Mouse (Mus musculus) forebrain, postnatal 0 days (tissue): ENCODE results near the gene Dpp6. TPM values are rescaled to one million over a fixed set of nuclear protein-coding genes. Genes with fewer than 3 reads are reported as not detected.
A peak's percentile ranks its signal among the peaks of the same experiment; 100 is the strongest.

Experiments
- ATAC-seq: fragments of 200-750 bp; cut with Nextera tagmentation; 2 replicates; pipeline ENCODE4 v1.8.0; 2017; ENCODE audit warnings: mild to moderate bottlenecking, moderate library complexity
- DNase-seq: peaks from one replicate; pipeline ENCODE4 v3.0.0-alpha.2; 2015
- H3K27ac ChIP-seq: fragments of 300-500 bp; sonication (generic); 2 replicates; pipeline ENCODE4 v1.5.1; 2014; ENCODE audit warnings: low read depth, mild to moderate bottlenecking, antibody characterized with exemption, low read length, moderate library complexity, mixed read lengths
- H3K27me3 ChIP-seq: fragments of 300-500 bp; sonication (generic); 2 replicates; pipeline ENCODE4 v1.6.1; 2014; ENCODE audit warnings: mild to moderate bottlenecking, low read length, mixed read lengths; ENCODE audit not compliant: insufficient read depth
- H3K36me3 ChIP-seq: fragments of 300-500 bp; sonication (generic); 2 replicates; pipeline ENCODE4 v1.6.1; 2014; ENCODE audit warnings: mild to moderate bottlenecking, moderate library complexity; ENCODE audit not compliant: insufficient read depth
- H3K4me1 ChIP-seq: fragments of 300-500 bp; sonication (generic); 2 replicates; pipeline ENCODE4 v1.6.1; 2014; ENCODE audit warnings: antibody characterized with exemption; ENCODE audit not compliant: insufficient read depth
- H3K4me2 ChIP-seq: fragments of 300-500 bp; sonication (generic); 2 replicates; pipeline ENCODE4 v1.6.1; 2014; ENCODE audit warnings: low read depth, mild to moderate bottlenecking, moderate library complexity
- H3K4me3 ChIP-seq: fragments of 300-500 bp; sonication (generic); 2 replicates; pipeline ENCODE4 v1.5.1; 2014; ENCODE audit warnings: low read depth, low read length, mixed read lengths
- H3K9ac ChIP-seq: fragments of 300-500 bp; sonication (generic); 2 replicates; pipeline ENCODE4 v1.6.1; 2014; ENCODE audit warnings: mild to moderate bottlenecking
- H3K9me3 ChIP-seq: fragments of 300-500 bp; sonication (generic); 2 replicates; pipeline ENCODE4 v1.6.1; 2016; ENCODE audit warnings: low read length
- CTCF ChIP-seq: sonication (generic); IDR thresholded peaks from 2 replicates; pipeline ENCODE4 v1.5.1; 2016; ENCODE audit warnings: antibody characterized with exemption, control low read depth, low read depth
- WGBS: fragments of 180-500 bp; shearing (Covaris S2); extraction: QIAGEN DNeasy Blood & Tissue Kit; methylation state at CpG from one replicate; pipeline ENCODE4 v1.1.7; 2014; 5-methylcytosine and 5-hydroxymethylcytosine counted together
- polyA plus RNA-seq: library from polyadenylated mRNA; unstranded; fragments of >200 nt; fragmentation: Nextera tagmentation; extraction: Ambion mirVana; gene quantifications from 2 replicates; pipeline ENCODE4 v1.2.1, GENCODE M21; 2015
- total RNA-seq: library from RNA; depleted of rRNA; stranded (reverse); fragments of >200 nt; gene quantifications from 2 replicates; pipeline ENCODE4 v1.2.3, GENCODE M21; 2014

The Dpp6 gene
- total and polyA plus RNA-seq, 2 experiments from 2014 or later = 58.4 to 116 TPM

- Histone ChIP-seq H3K4me2 (no peak overlapping the region), H3K36me3 (no peaks in the 10 kb centered on the region), H3K9me3 (no peaks in the 10 kb centered on the region), H3K9ac (no peak overlapping the region), H3K27me3 (no peaks in the 10 kb centered on the region), H3K4me1 (no peaks in the 10 kb centered on the region), H3K4me3 (no peak overlapping the region), H3K27ac (no peak overlapping the region)
- ATAC-seq (peak; percentile 38; the same call in 1 of the 2 replicates), DNase-seq (no peak)
- no peak for TF ChIP-seq CTCF
- 32% methylated on average over 1 of the region's 1 CpGs for WGBS
These were observed 70.5 kb downstream of the Dpp6 start for GRCm38 (mm10) chr5:26887496-26887895.

- Histone ChIP-seq H3K27me3 (no peaks in the 10 kb centered on the region), H3K4me2 (no peak overlapping the region), H3K27ac (no peak overlapping the region), H3K4me3 (no peak overlapping the region), H3K9ac (no peak overlapping the region), H3K36me3 (no peaks in the 10 kb centered on the region), H3K9me3 (no peaks in the 10 kb centered on the region), H3K4me1 (no peaks in the 10 kb centered on the region)
- WGBS = 48% methylated on average over 4 of the region's 4 CpGs
- no peak for TF ChIP-seq CTCF
- no peak for DNase-seq
- ATAC-seq = peak; percentile 51; the same call in 1 of the 2 replicates
These were observed 71.1 kb downstream of the Dpp6 start for GRCm38 (mm10) chr5:26888080-26888479.

DNA sequence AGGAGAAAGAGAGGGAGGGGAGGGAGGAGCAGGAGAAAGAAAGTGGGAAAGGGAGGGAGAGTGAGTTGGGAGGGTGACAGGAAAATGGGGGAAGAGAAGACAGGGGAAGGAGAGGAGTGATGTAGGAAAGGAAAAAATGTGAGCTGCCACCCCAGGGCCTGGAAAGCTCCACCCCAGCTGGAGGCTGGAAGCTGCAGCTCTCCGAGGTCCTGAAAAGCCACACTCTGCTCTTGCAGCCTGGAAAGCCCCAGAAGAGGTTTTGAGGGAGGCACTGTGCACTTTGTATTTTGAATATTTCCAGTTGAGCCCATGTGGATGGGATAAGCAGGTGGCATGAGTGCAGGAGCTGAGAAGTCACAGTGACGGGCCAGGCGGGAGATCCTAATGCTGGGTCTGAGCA is 77.3 kb downstream of the Dpp6 start:
- Histone ChIP-seq H3K4me3 (no peak overlapping the region), H3K9ac (no peak overlapping the region), H3K27me3 (no peaks in the 10 kb centered on the region), H3K4me1 (no peaks in the 10 kb centered on the region), H3K4me2 (no peak overlapping the region), H3K36me3 (no peaks in the 10 kb centered on the region), H3K27ac (no peak overlapping the region), H3K9me3 (no peaks in the 10 kb centered on the region)
- ATAC-seq (no peak), DNase-seq (no peak)
- WGBS = 22% methylated on average over 3 of the region's 3 CpGs
- no peak for TF ChIP-seq CTCF

GRCm38 (mm10) chr5:26903786-26904185 is 86.8 kb downstream of the Dpp6 start:
- peak; percentile 71 for TF ChIP-seq CTCF
- ATAC-seq (peak; percentile 42), DNase-seq (peak; percentile 65)
- no peaks in the 10 kb centered on the region for H3K27me3 ChIP-seq
- H3K4me2 ChIP-seq = peak overlapping the region; percentile 58
- H3K27ac ChIP-seq = peak overlapping the region; percentile 58; the same call in 1 of the 2 replicates
- H3K36me3 ChIP-seq = no peaks in the 10 kb centered on the region
- peak overlapping the region; percentile 41 for H3K4me3 ChIP-seq
- no peaks in the 10 kb centered on the region for H3K9me3 ChIP-seq
- peak overlapping the region; percentile 60; the same call in 1 of the 2 replicates for H3K9ac ChIP-seq
- peaks cover 4% of the 10 kb centered on the region; the same call in 1 of the 2 replicates for H3K4me1 ChIP-seq
- 3% methylated on average over 9 of the region's 9 CpGs for WGBS

- WGBS = 1% methylated on average over 32 of the region's 32 CpGs
- no peak for TF ChIP-seq CTCF
These were observed 87.5 kb downstream of the Dpp6 start for GRCm38 (mm10) chr5:26904324-26905041.

GRCm38 (mm10) chr5:26907151-26907550 is 90.1 kb downstream of the Dpp6 start:
- DNase-seq (no peak), ATAC-seq (no peak)
- WGBS = 28% methylated on average over 7 of the region's 7 CpGs
- TF ChIP-seq CTCF = no peak
- Histone ChIP-seq H3K4me3 (peak overlapping the region; percentile 11; the same call in 1 of the 2 replicates), H3K4me1 (peaks cover 4% of the 10 kb centered on the region; the same call in 1 of the 2 replicates), H3K27me3 (no peaks in the 10 kb centered on the region), H3K27ac (no peak overlapping the region), H3K9ac (no peak overlapping the region), H3K4me2 (peak overlapping the region; percentile 58), H3K36me3 (no peaks in the 10 kb centered on the region), H3K9me3 (no peaks in the 10 kb centered on the region)

More at GRCm38 (mm10) chr5:26904324-26905041, 87.5 kb downstream of the Dpp6 start:
- ATAC-seq (peak; percentile 92), DNase-seq (peak; percentile 83)
- Histone ChIP-seq H3K4me3 (peak overlapping the region; percentile 41), H3K27me3 (no peaks in the 10 kb centered on the region), H3K9me3 (no peaks in the 10 kb centered on the region), H3K36me3 (no peaks in the 10 kb centered on the region), H3K9ac (peak overlapping the region; percentile 60), H3K4me2 (peak overlapping the region; percentile 58), H3K4me1 (peaks cover 4% of the 10 kb centered on the region; the same call in 1 of the 2 replicates), H3K27ac (peak overlapping the region; percentile 58)

DNA sequence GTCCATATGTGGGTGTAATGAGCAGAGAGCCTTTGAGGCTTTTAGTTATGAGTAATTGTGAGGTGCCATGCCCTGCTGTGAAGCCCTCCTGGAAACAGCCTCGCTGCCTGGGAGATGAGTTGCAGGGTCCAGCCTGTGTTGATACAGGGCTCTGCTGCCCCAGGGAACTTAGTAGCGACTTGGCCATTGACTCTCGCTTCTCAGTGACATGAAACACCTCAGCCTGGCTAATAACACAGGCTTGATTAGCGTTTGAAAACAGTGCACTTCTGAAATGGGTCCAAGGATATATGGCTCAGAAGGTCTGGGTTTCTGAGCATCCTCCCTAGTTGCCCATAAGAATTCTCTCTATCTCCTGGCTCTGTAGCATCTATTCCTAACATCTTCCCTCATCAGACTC is 91.6 kb downstream of the Dpp6 start:
- H3K27me3 ChIP-seq = no peaks in the 10 kb centered on the region
- H3K36me3 ChIP-seq = no peaks in the 10 kb centered on the region
- 68% methylated on average over 4 of the region's 4 CpGs for WGBS
- peaks cover 4% of the 10 kb centered on the region; the same call in 1 of the 2 replicates for H3K4me1 ChIP-seq
- no peak overlapping the region for H3K4me2 ChIP-seq
- no peak overlapping the region for H3K27ac ChIP-seq
- no peak overlapping the region for H3K4me3 ChIP-seq
- no peaks in the 10 kb centered on the region for H3K9me3 ChIP-seq
- no peak for TF ChIP-seq CTCF
- DNase-seq = no peak
- no peak overlapping the region for H3K9ac ChIP-seq
- ATAC-seq = no peak
